Mouse (Mus musculus) MEL (cell line): ENCODE results near the gene Tes. TPM values are rescaled to one million over a fixed set of nuclear protein-coding genes. Genes with fewer than 3 reads are reported as not detected.

Source experiments
- DNase-seq: peaks from one replicate; pipeline ENCODE4 v3.0.0; 2011; ENCODE audit warnings: low read depth, low spot score
- H3K27ac ChIP-seq: 2 replicates; pipeline ENCODE4 v1.5.1; 2012; ENCODE audit warnings: low read depth, mild to moderate bottlenecking, control low read depth, low read length, moderate library complexity; ENCODE audit not compliant: control insufficient read depth
- H3K27me3 ChIP-seq, 2 experiments: fragments of 150-350 bp in 1 of 2; sonication (generic) in 1 of 2; 2 replicates each; pipeline ENCODE4 v1.6.1; 2012; ENCODE audit warnings: low read length in 2 of 2, mild to moderate bottlenecking in 2 of 2, improper control_type of control experiment in 1 of 2, moderate library complexity in 1 of 2; ENCODE audit not compliant: insufficient read depth in 2 of 2, control insufficient read depth in 1 of 2
- H3K36me3 ChIP-seq, 2 experiments: 2 replicates each; pipeline ENCODE4 v1.6.1; 2012 to 2014; ENCODE audit warnings: low read length in 2 of 2, improper control_type of control experiment in 1 of 2, inconsistent platforms in 1 of 2, mild to moderate bottlenecking in 1 of 2; ENCODE audit not compliant: insufficient read depth in 2 of 2, control insufficient read depth in 1 of 2
- H3K4me1 ChIP-seq, 2 experiments: fragments of 150-350 bp in 1 of 2; sonication (generic) in 1 of 2; 2 replicates each; pipeline ENCODE4 v1.6.1; 2012; ENCODE audit warnings: low read length in 2 of 2, improper control_type of control experiment in 1 of 2, mild to moderate bottlenecking in 1 of 2; ENCODE audit not compliant: insufficient read depth in 2 of 2, control insufficient read depth in 1 of 2
- H3K4me3 ChIP-seq, 2 experiments: fragments of 150-350 bp in 1 of 2; sonication (generic) in 1 of 2; 2 replicates each; pipeline ENCODE4 v1.5.1; 2012; ENCODE audit warnings: low read depth in 2 of 2, low read length in 2 of 2, mild to moderate bottlenecking in 2 of 2, moderate library complexity in 2 of 2, control low read depth in 1 of 2, improper control_type of control experiment in 1 of 2; ENCODE audit not compliant: control insufficient read depth in 1 of 2, insufficient read depth in 1 of 2
- H3K79me2 ChIP-seq: 2 replicates; pipeline ENCODE4 v1.6.1; 2012; ENCODE audit warnings: mild to moderate bottlenecking, low read length, moderate library complexity; ENCODE audit not compliant: control insufficient read depth, poor library complexity, insufficient read depth
- H3K9ac ChIP-seq: 2 replicates; pipeline ENCODE4 v1.6.1; 2012; ENCODE audit warnings: low read depth, mild to moderate bottlenecking, control low read depth, low read length, moderate library complexity; ENCODE audit not compliant: control insufficient read depth, poor library complexity, severe bottlenecking
- H3K9me3 ChIP-seq: fragments of 150-350 bp; sonication (generic); replicated peaks from 2 replicates; pipeline ENCODE4 v1.6.1; 2012; ENCODE audit warnings: mild to moderate bottlenecking, low read length, improper control_type of control experiment, moderate library complexity; ENCODE audit not compliant: insufficient read depth
- BHLHE40 ChIP-seq: IDR thresholded peaks from 2 replicates; pipeline ENCODE4 v1.6.1; 2012; ENCODE audit warnings: low read depth, mild to moderate bottlenecking, inconsistent platforms, low read length, improper control_type of control experiment, borderline replicate concordance
- E2F4 ChIP-seq: IDR thresholded peaks from 2 replicates; pipeline ENCODE4 v1.6.1; 2011; ENCODE audit warnings: low read depth, low read length, improper control_type of control experiment, borderline replicate concordance
- ELF1 ChIP-seq: IDR thresholded peaks from 2 replicates; pipeline ENCODE4 v1.6.1; 2014; ENCODE audit warnings: low read depth, mild to moderate bottlenecking, inconsistent platforms, low read length, improper control_type of control experiment, moderate library complexity
- EP300 ChIP-seq, 2 experiments: IDR thresholded peaks; 2 replicates each; pipeline ENCODE4 v1.6.1; 2011; ENCODE audit warnings: improper control_type of control experiment in 2 of 2, low read length in 2 of 2, low read depth in 1 of 2, mild to moderate bottlenecking in 1 of 2
- HCFC1 ChIP-seq: IDR thresholded peaks from 2 replicates; pipeline ENCODE4 v1.6.1; 2012; ENCODE audit warnings: low read depth, mild to moderate bottlenecking, inconsistent platforms, low read length, improper control_type of control experiment, moderate library complexity
- JUND ChIP-seq: IDR thresholded peaks from 2 replicates; pipeline ENCODE4 v1.6.1; 2011; ENCODE audit warnings: low read depth, mild to moderate bottlenecking, improper control_type of control experiment, low read length
- MAFK ChIP-seq: IDR thresholded peaks from 2 replicates; pipeline ENCODE4 v1.6.1; 2011; ENCODE audit warnings: low read depth, mild to moderate bottlenecking, low read length, improper control_type of control experiment, borderline replicate concordance
- MEF2A ChIP-seq: IDR thresholded peaks from 2 replicates; pipeline ENCODE4 v1.6.1; 2014; ENCODE audit warnings: low read depth, mild to moderate bottlenecking, inconsistent platforms, low read length, improper control_type of control experiment; ENCODE audit not compliant: poor library complexity, insufficient replicate concordance, severe bottlenecking; ENCODE audit errors: extremely low read depth
- MYB ChIP-seq: IDR thresholded peaks from 2 replicates; pipeline ENCODE4 v1.6.1; 2011; ENCODE audit warnings: mild to moderate bottlenecking, low read depth, low read length, improper control_type of control experiment
- POLR2AphosphoS2 ChIP-seq: IDR thresholded peaks from 2 replicates; pipeline ENCODE4 v1.6.1; 2011; ENCODE audit warnings: low read length, improper control_type of control experiment
- POLR2AphosphoS5 ChIP-seq: IDR thresholded peaks from 2 replicates; pipeline ENCODE4 v1.6.1; 2012; ENCODE audit warnings: low read depth, borderline replicate concordance, mild to moderate bottlenecking, inconsistent platforms, low read length, moderate library complexity, mixed read lengths
- RAD21 ChIP-seq: IDR thresholded peaks from 2 replicates; pipeline ENCODE4 v1.6.1; 2011; ENCODE audit warnings: mild to moderate bottlenecking, low read depth, low read length, improper control_type of control experiment
- SIN3A ChIP-seq: IDR thresholded peaks from 2 replicates; pipeline ENCODE4 v1.6.1; 2012; ENCODE audit warnings: low read length, improper control_type of control experiment, inconsistent platforms
- TAL1 ChIP-seq: IDR thresholded peaks from 2 replicates; pipeline ENCODE4 v1.6.1; 2012; ENCODE audit warnings: mild to moderate bottlenecking, inconsistent platforms, low read length, moderate library complexity, mixed read lengths
- UBTF ChIP-seq: IDR thresholded peaks from 2 replicates; pipeline ENCODE4 v1.6.1; 2012; ENCODE audit warnings: low read depth, mild to moderate bottlenecking, inconsistent platforms, low read length, improper control_type of control experiment, moderate library complexity, borderline replicate concordance; ENCODE audit not compliant: insufficient read depth
- USF1 ChIP-seq: IDR thresholded peaks from 2 replicates; pipeline ENCODE4 v1.6.1; 2014; ENCODE audit warnings: low read depth, mild to moderate bottlenecking, inconsistent platforms, low read length, improper control_type of control experiment, moderate library complexity
- ZC3H11A ChIP-seq: IDR thresholded peaks from 2 replicates; pipeline ENCODE4 v1.6.1; 2012; ENCODE audit warnings: low read depth, mild to moderate bottlenecking, inconsistent platforms, low read length, improper control_type of control experiment
- ZKSCAN1 ChIP-seq: IDR thresholded peaks from 2 replicates; pipeline ENCODE4 v1.6.1; 2012; ENCODE audit warnings: low read depth, mild to moderate bottlenecking, inconsistent platforms, low read length, improper control_type of control experiment, moderate library complexity
- polyA plus RNA-seq, 2 experiments: library from polyadenylated mRNA; stranded (reverse) in 1 of 2; unstranded in 1 of 2; fragments of >175 nt in 1 of 2; fragments of >200 nt in 1 of 2; gene quantifications; 2 replicates each; pipeline versions ENCODE4 v1.2.1 to v1.2.4; 2012; ENCODE audit warnings: low replicate concordance in 2 of 2, low read depth in 1 of 2; ENCODE audit not compliant: insufficient read length in 2 of 2, insufficient read depth in 1 of 2, missing spikeins in 1 of 2
- total RNA-seq: library from RNA; depleted of rRNA; stranded (reverse); fragments of 300-350 nt; gene quantifications from 2 replicates; pipeline ENCODE4 v1.2.3, GENCODE M21; 2012

Tes gene
- total and polyA plus RNA-seq, 3 experiments: not detected

DNA sequence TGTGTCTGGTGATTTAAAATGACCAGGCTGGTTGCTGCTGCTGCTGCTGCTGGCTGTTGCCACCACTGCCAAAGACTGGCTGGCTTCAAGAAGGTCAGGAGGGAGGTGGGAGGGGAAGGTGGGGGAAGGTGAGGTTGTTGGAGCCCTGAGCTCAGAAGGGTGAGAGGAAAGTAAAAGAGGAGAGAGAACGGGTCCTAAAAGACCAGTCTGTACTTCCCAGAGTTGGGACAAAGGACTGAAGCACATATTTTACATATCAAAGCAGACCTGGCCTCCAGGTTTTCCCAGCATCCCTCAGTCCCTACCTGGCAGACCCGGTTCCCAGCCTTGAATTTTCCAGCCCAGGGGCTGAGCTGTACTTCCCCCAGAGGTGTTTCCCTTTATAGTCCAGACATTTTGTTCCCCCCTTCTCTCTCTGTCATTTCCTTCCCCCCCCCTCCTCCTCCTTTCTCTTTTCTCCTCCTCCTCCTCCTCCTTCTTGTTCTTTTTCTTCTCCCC is 32.7 kb upstream of the Tes start:
- no peak overlapping the region for H3K27ac ChIP-seq
- no peaks in the 10 kb centered on the region for H3K36me3 ChIP-seq
- H3K4me1 ChIP-seq: no peaks in the 10 kb centered on the region
- H3K79me2 ChIP-seq: no peaks in the 10 kb centered on the region
- H3K9me3 ChIP-seq: no peaks in the 10 kb centered on the region
- no peak overlapping the region for H3K9ac ChIP-seq
- DNase-seq: no peak
- no peaks in the 10 kb centered on the region; a peak in 1 of 4 replicates for H3K27me3 ChIP-seq
- no peak for TF ChIP-seq ELF1
- TF ChIP-seq POLR2AphosphoS5: no peak
- TF ChIP-seq ZC3H11A: no peak
- TF ChIP-seq SIN3A: no peak
- no peak for TF ChIP-seq BHLHE40
- TF ChIP-seq ZKSCAN1: no peak
- no peak for TF ChIP-seq MAFK
- no peak for TF ChIP-seq MYB
- TF ChIP-seq MEF2A: no peak
- TF ChIP-seq USF1: no peak
- no peak overlapping the region for H3K4me3 ChIP-seq

GRCm38 (mm10) chr6:17034095-17034494 is 30.9 kb upstream of the Tes start:
- no peaks in the 10 kb centered on the region for H3K79me2 ChIP-seq
- H3K9ac ChIP-seq: no peak overlapping the region
- no peaks in the 10 kb centered on the region for H3K36me3 ChIP-seq
- no peaks in the 10 kb centered on the region for H3K9me3 ChIP-seq
- no peaks in the 10 kb centered on the region for H3K4me1 ChIP-seq
- H3K4me3 ChIP-seq: no peak overlapping the region
- TF ChIP-seq RAD21: no peak
- TF ChIP-seq MEF2A: no peak
- no peak for TF ChIP-seq UBTF
- no peak for TF ChIP-seq MYB
- TF ChIP-seq E2F4: no peak
- TF ChIP-seq EP300 (IDR thresholded peaks at IDR 0.05; ENCODE audit: low read depth in 1 of 2, low read length in 2 of 2): no peak
- no peak for TF ChIP-seq HCFC1
- no peak for TF ChIP-seq TAL1
- TF ChIP-seq MAFK: no peak
- no peak for TF ChIP-seq JUND
- no peak for TF ChIP-seq POLR2AphosphoS2
- H3K27me3 ChIP-seq: no peaks in the 10 kb centered on the region
- no peak for DNase-seq
- no peak overlapping the region for H3K27ac ChIP-seq
